Mouse (Mus musculus): Measurements from ENCODE around the gene Gm17324. TPM values are rescaled to one million over a fixed set of nuclear protein-coding genes. Genes with fewer than 3 reads are reported as not detected.
A peak's percentile ranks its signal among the peaks of the same experiment; 100 is the strongest.

Gene Gm17324
- polyA plus RNA-seq, 1 experiment from 2014 or later: 1.0 TPM

- H3K9me3 ChIP-seq: no peaks in the 10 kb centered on the region
- ATAC-seq: no peak
- peaks cover 15% of the 10 kb centered on the region for H3K4me1 ChIP-seq (replicated peaks)
- H3K4me3 ChIP-seq (replicated peaks): no peak overlapping the region
- peaks cover 6% of the 10 kb centered on the region; the same call in 1 of the 2 replicates for H3K27me3 ChIP-seq
- H3K9ac ChIP-seq (replicated peaks): no peak overlapping the region
- WGBS: 89% methylated on average over 4 of the region's 4 CpGs
- H3K36me3 ChIP-seq: peaks cover 44% of the 10 kb centered on the region
- no peak overlapping the region for H3K4me2 ChIP-seq (replicated peaks)
- H3K27ac ChIP-seq: no peak overlapping the region
Measured at GRCm38 (mm10) chr9:78451382-78451781, 2.8 kb upstream of the Gm17324 start.

DNA sequence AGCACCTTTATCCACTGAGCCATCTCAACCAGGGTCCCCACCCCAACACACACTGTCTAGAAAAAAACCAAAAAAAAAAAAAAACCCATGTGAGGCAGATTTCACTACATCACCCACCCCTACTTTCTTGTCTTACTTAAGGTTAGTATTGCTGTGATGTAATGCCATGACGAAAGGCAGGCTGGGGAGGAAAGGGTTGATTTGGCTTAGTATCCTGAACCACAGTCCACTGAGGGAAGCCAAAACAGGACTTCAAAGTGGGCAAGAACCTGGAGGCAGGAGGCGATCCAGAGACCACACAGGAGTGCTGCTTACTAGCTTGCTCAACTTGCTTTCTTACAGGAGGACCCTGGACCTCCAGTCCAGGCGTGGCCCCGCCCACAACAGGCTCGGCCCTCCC, 1.8 kb upstream of the Gm17324 start:
- no peak for ATAC-seq
- WGBS: 84% methylated on average over 5 of the region's 5 CpGs

DNA sequence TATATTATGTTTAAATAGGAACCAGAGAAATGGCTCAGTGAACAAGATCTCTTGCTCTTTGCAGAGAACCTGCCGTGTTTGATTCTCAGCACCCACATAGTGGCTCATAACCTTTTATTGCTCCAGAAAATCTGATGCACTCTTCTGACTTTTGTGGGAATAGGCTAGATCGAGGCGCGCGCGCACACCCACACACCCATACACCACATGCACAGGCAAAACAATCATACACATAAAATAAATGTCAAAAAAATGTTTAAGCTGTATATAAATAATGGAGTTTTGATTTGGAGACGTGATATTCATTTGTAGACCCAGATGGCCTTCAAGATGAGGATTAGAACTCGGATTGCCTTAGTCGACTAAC, 997 bp downstream of the Gm17324 start:
- H3K4me1 ChIP-seq (replicated peaks): peaks cover 20% of the 10 kb centered on the region
- peaks cover 16% of the 10 kb centered on the region for H3K36me3 ChIP-seq
- WGBS: 27% methylated on average over 9 of the region's 9 CpGs
- H3K27ac ChIP-seq: no peak overlapping the region
- H3K9me3 ChIP-seq: no peaks in the 10 kb centered on the region
- peak; percentile 41 for ATAC-seq
- peaks cover 40% of the 10 kb centered on the region for H3K27me3 ChIP-seq
- H3K9ac ChIP-seq (replicated peaks): peak overlapping the region; percentile 90
- peak overlapping the region; percentile 71 for H3K4me2 ChIP-seq (replicated peaks)
- peak overlapping the region; percentile 98 for H3K4me3 ChIP-seq (replicated peaks)

More for the DNA sequence above, 1.8 kb upstream of the Gm17324 start:
- H3K9ac ChIP-seq (replicated peaks): no peak overlapping the region
- H3K4me1 ChIP-seq (replicated peaks): peaks cover 15% of the 10 kb centered on the region
- peaks cover 36% of the 10 kb centered on the region for H3K36me3 ChIP-seq
- H3K4me3 ChIP-seq (replicated peaks): no peak overlapping the region
- peaks cover 14% of the 10 kb centered on the region for H3K27me3 ChIP-seq
- H3K9me3 ChIP-seq: no peaks in the 10 kb centered on the region
- no peak overlapping the region for H3K4me2 ChIP-seq (replicated peaks)
- H3K27ac ChIP-seq: no peak overlapping the region

GRCm38 (mm10) chr9:78442579-78443392, 5.8 kb downstream of the Gm17324 start, which contains the start of gene Cgas:
TSS of gene Cgas (minus strand) at chr9:78443237.
- Histone ChIP-seq H3K4me3 (replicated peaks) (peak within 1 kb of the TSS; percentile 41), H3K36me3 (no peaks in the 10 kb centered on the region), H3K4me2 (replicated peaks) (peak within 1 kb of the TSS; percentile 64), H3K9me3 (no peaks in the 10 kb centered on the region), H3K27ac (no peak within 1 kb of the TSS), H3K4me1 (replicated peaks) (peaks cover 14% of the 10 kb centered on the region), H3K9ac (replicated peaks) (peak within 1 kb of the TSS; percentile 51), H3K27me3 (peaks cover 73% of the 10 kb centered on the region)
- under 1% methylated on average over 81 of the region's 81 CpGs for WGBS
- ATAC-seq: peak; percentile 55

- no peaks in the 10 kb centered on the region for H3K9me3 ChIP-seq
- peak overlapping the region; percentile 41 for H3K4me3 ChIP-seq (replicated peaks)
- peak overlapping the region; percentile 51; the same call in 1 of the 2 replicates for H3K9ac ChIP-seq (replicated peaks)
- 1% methylated on average over 9 of the region's 9 CpGs for WGBS
- H3K4me2 ChIP-seq (replicated peaks): peak overlapping the region; percentile 64
- peak; percentile 20; the same call in 1 of the 2 replicates for ATAC-seq
- H3K4me1 ChIP-seq (replicated peaks): peaks cover 11% of the 10 kb centered on the region
- H3K36me3 ChIP-seq: no peaks in the 10 kb centered on the region
- no peak overlapping the region for H3K27ac ChIP-seq
- H3K27me3 ChIP-seq: peaks cover 73% of the 10 kb centered on the region
Measured at GRCm38 (mm10) chr9:78442237-78442578, 6.4 kb downstream of the Gm17324 start.

DNA sequence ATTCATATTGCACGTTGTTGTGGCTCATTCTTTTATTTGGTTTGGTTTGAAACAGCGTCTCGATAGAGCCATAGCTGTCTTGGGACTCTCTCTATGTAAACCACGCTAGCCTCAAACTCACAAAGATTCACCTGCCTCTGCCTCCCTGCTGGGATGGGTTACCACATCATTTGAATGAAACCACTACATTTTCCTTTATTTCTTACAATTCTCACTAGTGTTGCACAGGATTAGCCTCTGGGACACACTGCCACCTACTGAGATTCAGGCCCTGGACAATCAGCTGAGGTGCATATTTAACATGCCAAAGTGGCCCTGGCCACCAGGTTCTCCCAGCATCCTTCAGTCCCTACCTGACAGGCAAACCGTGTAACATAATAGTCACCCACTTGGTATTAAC, 9.2 kb downstream of the Gm17324 start:
- Histone ChIP-seq H3K9me3 (no peaks in the 10 kb centered on the region), H3K4me1 (replicated peaks) (peaks cover 11% of the 10 kb centered on the region), H3K27ac (no peak overlapping the region), H3K27me3 (peaks cover 51% of the 10 kb centered on the region), H3K9ac (replicated peaks) (no peak overlapping the region), H3K4me2 (replicated peaks) (no peak overlapping the region), H3K4me3 (replicated peaks) (no peak overlapping the region), H3K36me3 (no peaks in the 10 kb centered on the region)
- no peak for ATAC-seq
- WGBS: 63% methylated on average over 5 of the region's 5 CpGs

DNA sequence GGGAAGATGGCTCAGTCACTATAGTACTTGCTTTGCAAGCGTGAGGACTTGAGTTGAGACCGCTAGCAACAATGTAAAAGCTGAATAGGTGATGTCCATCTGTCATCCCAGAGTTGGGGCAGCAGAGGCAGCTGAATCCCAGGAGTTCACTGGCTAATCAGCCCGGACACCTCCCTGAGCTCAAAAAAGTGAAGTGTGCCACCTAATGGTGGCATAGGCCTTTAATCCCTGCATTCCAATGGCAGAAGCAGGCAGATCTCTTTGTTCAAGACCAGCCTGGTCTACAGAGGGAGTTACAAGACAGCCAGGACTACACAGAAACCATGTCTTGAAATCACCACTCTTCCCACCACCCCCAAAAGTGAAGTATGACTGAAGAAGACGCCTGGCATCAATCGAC, 16.1 kb downstream of the Gm17324 start:
- Histone ChIP-seq H3K4me3 (replicated peaks) (no peak overlapping the region), H3K9me3 (no peaks in the 10 kb centered on the region), H3K36me3 (no peaks in the 10 kb centered on the region), H3K27ac (no peak overlapping the region), H3K4me2 (replicated peaks) (no peak overlapping the region), H3K4me1 (replicated peaks) (no peaks in the 10 kb centered on the region), H3K9ac (replicated peaks) (no peak overlapping the region), H3K27me3 (0 out of 2 replicates have a peak, but pooled peaks cover 6% of the 10 kb centered on the region)
- no peak for ATAC-seq
- WGBS: 89% methylated on average over 5 of the region's 5 CpGs

- Histone ChIP-seq H3K4me1 (replicated peaks) (no peaks in the 10 kb centered on the region), H3K27ac (no peak overlapping the region), H3K36me3 (no peaks in the 10 kb centered on the region), H3K4me3 (replicated peaks) (no peak overlapping the region), H3K4me2 (replicated peaks) (no peak overlapping the region), H3K9ac (replicated peaks) (no peak overlapping the region), H3K9me3 (no peaks in the 10 kb centered on the region), H3K27me3 (0 out of 2 replicates have a peak, but pooled peaks cover 6% of the 10 kb centered on the region)
- ATAC-seq: no peak
- 80% methylated on average over 6 of the region's 6 CpGs for WGBS
Measured at GRCm38 (mm10) chr9:78430486-78430885, 18.1 kb downstream of the Gm17324 start.

GRCm38 (mm10) chr9:78429551-78429950, 19.0 kb downstream of the Gm17324 start:
- H3K9me3 ChIP-seq: no peaks in the 10 kb centered on the region
- 52% methylated on average over 2 of the region's 2 CpGs for WGBS
- no peak for ATAC-seq

DNA sequence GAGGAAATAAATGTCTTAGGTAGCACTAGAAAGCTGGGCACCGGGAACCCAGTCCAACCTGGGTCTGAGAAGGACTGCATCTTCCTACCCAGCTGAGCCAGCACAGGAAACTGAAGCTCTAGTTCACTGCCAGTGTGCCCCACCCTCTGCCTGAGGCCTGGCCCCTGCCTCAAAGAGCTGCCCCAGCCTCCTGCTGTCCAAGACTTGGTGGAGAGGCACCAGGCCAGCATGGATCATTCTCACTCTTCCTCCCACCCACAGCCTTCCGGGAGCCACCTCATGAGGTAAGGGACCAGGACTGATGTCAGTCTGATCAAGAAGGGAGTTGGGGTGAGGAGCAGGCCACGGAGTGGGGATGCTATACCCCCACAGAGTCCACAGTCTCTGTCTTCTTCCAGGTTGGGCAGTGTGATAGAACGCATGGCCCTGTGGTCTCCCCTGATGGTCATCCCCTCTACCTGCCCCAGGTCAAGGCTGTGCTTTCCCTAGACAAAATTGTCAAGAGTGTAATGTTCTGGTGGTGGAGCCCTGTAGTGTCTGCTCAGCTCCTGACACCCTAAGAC, 19.6 kb downstream of the Gm17324 start:
- no peak for ATAC-seq
- Histone ChIP-seq H3K36me3 (no peaks in the 10 kb centered on the region), H3K9ac (replicated peaks) (no peak overlapping the region), H3K4me3 (replicated peaks) (no peak overlapping the region), H3K9me3 (no peaks in the 10 kb centered on the region), H3K27ac (no peak overlapping the region), H3K27me3 (0 out of 2 replicates have a peak, but pooled peaks cover 6% of the 10 kb centered on the region), H3K4me1 (replicated peaks) (no peaks in the 10 kb centered on the region), H3K4me2 (replicated peaks) (no peak overlapping the region)
- 87% methylated on average over 4 of the region's 4 CpGs for WGBS

More at GRCm38 (mm10) chr9:78429551-78429950, 19.0 kb downstream of the Gm17324 start:
- Histone ChIP-seq H3K4me1 (replicated peaks) (no peaks in the 10 kb centered on the region), H3K27me3 (0 out of 2 replicates have a peak, but pooled peaks cover 6% of the 10 kb centered on the region), H3K27ac (no peak overlapping the region), H3K4me2 (replicated peaks) (no peak overlapping the region), H3K36me3 (no peaks in the 10 kb centered on the region), H3K9ac (replicated peaks) (no peak overlapping the region), H3K4me3 (replicated peaks) (no peak overlapping the region)

DNA sequence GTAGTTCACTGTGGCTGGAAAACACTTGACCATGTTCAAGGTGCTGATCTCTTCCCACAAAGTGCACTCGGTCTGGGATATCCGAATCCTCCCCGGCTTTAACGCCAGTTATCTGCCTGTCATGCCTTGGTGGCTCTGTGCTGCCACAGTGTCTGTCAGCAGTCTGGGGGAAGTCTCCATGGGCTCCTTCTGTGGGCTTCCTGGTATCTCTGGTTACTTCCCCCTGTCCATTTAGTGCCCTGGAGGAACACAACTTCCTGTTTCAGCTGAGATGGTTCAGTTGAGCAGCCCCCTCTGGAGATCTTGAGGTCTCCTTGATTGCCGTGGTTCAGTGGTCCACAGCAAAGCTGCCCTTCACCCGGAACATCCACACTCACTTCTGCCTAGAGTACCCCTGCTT, 20.4 kb downstream of the Gm17324 start:
- no peak for ATAC-seq
- WGBS: 82% methylated on average over 6 of the region's 6 CpGs
- no peak overlapping the region for H3K9ac ChIP-seq (replicated peaks)

GRCm38 (mm10) chr9:78427362-78427781, 21.2 kb downstream of the Gm17324 start:
- no peak overlapping the region for H3K27ac ChIP-seq
- peak overlapping the region; percentile 32 for H3K4me3 ChIP-seq (replicated peaks)
- peak overlapping the region; percentile 56 for H3K4me2 ChIP-seq (replicated peaks)
- H3K27me3 ChIP-seq: 0 out of 2 replicates have a peak, but pooled peaks cover 6% of the 10 kb centered on the region
- H3K36me3 ChIP-seq: no peaks in the 10 kb centered on the region
- no peaks in the 10 kb centered on the region for H3K4me1 ChIP-seq (replicated peaks)
- no peaks in the 10 kb centered on the region for H3K9me3 ChIP-seq
- 32% methylated on average over 26 of the region's 27 CpGs for WGBS
- ATAC-seq: peak; percentile 37; the same call in 1 of the 2 replicates
- H3K9ac ChIP-seq (replicated peaks): peak overlapping the region; percentile 14; the same call in 1 of the 2 replicates

More for the DNA sequence above, 20.4 kb downstream of the Gm17324 start:
- no peak overlapping the region for H3K27ac ChIP-seq
- no peak overlapping the region; the same call in 1 of the 2 replicates for H3K4me2 ChIP-seq (replicated peaks)
- H3K36me3 ChIP-seq: no peaks in the 10 kb centered on the region
- no peak overlapping the region for H3K4me3 ChIP-seq (replicated peaks)
- H3K27me3 ChIP-seq: 0 out of 2 replicates have a peak, but pooled peaks cover 6% of the 10 kb centered on the region
- no peaks in the 10 kb centered on the region for H3K9me3 ChIP-seq
- no peaks in the 10 kb centered on the region for H3K4me1 ChIP-seq (replicated peaks)

Data from midbrain, embryonic 13.5 days (tissue).